In the genomic region with DNA sequence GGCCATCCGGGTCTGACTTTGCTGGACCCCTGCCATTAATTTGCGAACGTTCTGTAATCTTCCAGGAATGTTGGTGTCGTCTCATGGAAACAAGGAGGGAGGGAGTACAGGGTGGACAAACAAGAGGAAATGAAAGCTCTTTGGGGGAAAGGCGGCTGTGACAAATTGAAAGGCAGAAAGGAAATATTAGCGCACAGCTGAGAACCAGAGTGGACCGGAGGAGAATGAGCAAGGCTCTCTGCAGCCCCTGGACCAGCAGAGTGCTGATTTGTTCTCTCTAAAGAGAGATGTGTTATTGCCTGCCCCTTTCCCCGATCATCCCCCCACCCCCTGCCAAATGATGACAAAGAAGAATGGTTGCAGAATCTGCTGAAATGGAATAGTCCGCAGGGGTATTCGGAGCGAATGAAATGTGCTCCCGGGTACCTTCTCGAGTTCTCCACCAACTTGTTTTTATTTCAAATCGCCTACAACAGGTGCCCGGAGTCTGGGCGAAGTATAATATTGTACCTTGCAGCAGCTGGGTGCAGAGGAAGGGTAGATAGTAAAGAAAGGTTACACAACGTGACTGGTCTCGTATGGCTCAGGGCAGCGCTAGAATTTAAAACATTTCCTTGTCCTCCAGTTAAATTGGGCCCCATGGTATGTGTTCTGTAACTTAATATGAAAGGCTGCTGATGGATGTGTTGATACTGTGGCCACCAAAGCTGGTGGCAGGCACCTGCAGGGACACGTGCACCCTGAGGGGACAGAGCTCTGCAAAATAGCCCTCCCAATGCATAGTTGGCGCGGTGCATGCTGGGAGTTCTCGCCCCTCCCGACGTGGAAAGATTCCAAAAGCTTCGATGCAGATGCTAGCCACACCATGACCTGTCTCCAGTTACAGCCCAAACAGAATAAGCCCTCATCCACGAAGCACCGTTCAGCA, we compare ENCODE assay signal across 12 mouse cellular contexts.
DNase-seq lines count a peak whose midpoint lies in the region; ATAC-seq and TF ChIP-seq lines count a peak whose summit lies in the region.
"Had no signal": no experiment of that assay in that cellular context is flagged by ENCODE, and none has a peak within 500 bp of the region (broad histone marks: within the 10 kb centered on the region; RNA-seq: fewer than 3 reads in every experiment).

No protein-coding gene starts in this region.

- no peak overlapping the region for H3K4me3 ChIP-seq in embryonic facial prominence, embryonic 13.5 days
- H3K4me3 ChIP-seq in kidney, embryonic 14.5 days (ENCODE audit: low read length) = no peak overlapping the region
- no peak overlapping the region for H3K4me3 ChIP-seq in lung, postnatal 0 days (ENCODE audit: low read depth, low read length)
- no peak overlapping the region for H3K4me3 ChIP-seq in forebrain, embryonic 10.5 days
- H3K4me3 ChIP-seq: midbrain, embryonic 10.5 days; neural tube, embryonic 15.5 days had no signal

- peaks cover 23% of the 10 kb centered on the region for H3K4me1 ChIP-seq in embryonic facial prominence, embryonic 13.5 days
- peaks cover 3% of the 10 kb centered on the region; the same call in 1 of the 2 replicates for H3K4me1 ChIP-seq in kidney, embryonic 14.5 days (ENCODE audit: control insufficient read depth, insufficient read depth, low read length)
- H3K4me1 ChIP-seq in lung, postnatal 0 days (ENCODE audit: insufficient read depth, low read depth, low read length) = no peaks in the 10 kb centered on the region
- H3K4me1 ChIP-seq in forebrain, embryonic 10.5 days = peaks cover 17% of the 10 kb centered on the region

- no peak for TF ChIP-seq CTCF in lung, postnatal 0 days (IDR thresholded peaks at IDR 0.05)

- no peak overlapping the region for H3K27ac ChIP-seq in embryonic facial prominence, embryonic 13.5 days
- H3K27ac ChIP-seq in kidney, embryonic 14.5 days (ENCODE audit: low read depth, low read length) = no peak overlapping the region
- H3K27ac ChIP-seq in lung, postnatal 0 days (ENCODE audit: low read length) = no peak overlapping the region
- no peak overlapping the region for H3K27ac ChIP-seq in forebrain, embryonic 10.5 days
- H3K27ac ChIP-seq: midbrain, embryonic 10.5 days; neural tube, embryonic 15.5 days had no signal

- no peaks in the 10 kb centered on the region for H3K27me3 ChIP-seq in embryonic facial prominence, embryonic 13.5 days
- H3K27me3 ChIP-seq in kidney, embryonic 14.5 days (ENCODE audit: control insufficient read depth, insufficient read depth, low read length) = no peaks in the 10 kb centered on the region
- no peaks in the 10 kb centered on the region for H3K27me3 ChIP-seq in lung, postnatal 0 days (replicated peaks; ENCODE audit: insufficient read depth, low read length)
- no peaks in the 10 kb centered on the region for H3K27me3 ChIP-seq in forebrain, embryonic 10.5 days (ENCODE audit: poor library complexity, severe bottlenecking)
- H3K27me3 ChIP-seq: neural tube, embryonic 15.5 days had no signal

- peak; percentile 64; the same call in 1 of the 2 replicates for ATAC-seq in embryonic facial prominence, embryonic 13.5 days (ENCODE audit: insufficient number of reproducible peaks, insufficient read depth, low FRiP score, low TSS enrichment, low read depth)
- ATAC-seq in kidney, embryonic 14.5 days (ENCODE audit: low FRiP score, low TSS enrichment) = peak; percentile 78
- peak; percentile 33 for ATAC-seq in lung, postnatal 0 days

- H3K9ac ChIP-seq in embryonic facial prominence, embryonic 13.5 days = no peak overlapping the region
- H3K9ac ChIP-seq in kidney, embryonic 14.5 days (ENCODE audit: low read depth, low read length) = no peak overlapping the region
- H3K9ac ChIP-seq in lung, postnatal 0 days (replicated peaks; ENCODE audit: low read depth) = no peak overlapping the region
- H3K9ac ChIP-seq: neural tube, embryonic 15.5 days had no signal

- 39% methylated on average over 28 of the region's 28 CpGs for WGBS in embryonic facial prominence, embryonic 13.5 days
- 44% methylated on average over 28 of the region's 28 CpGs for WGBS in kidney, embryonic 14.5 days
- WGBS in lung, postnatal 0 days = 49% methylated on average over 28 of the region's 28 CpGs
- 78% methylated on average over 28 of the region's 28 CpGs for WGBS in forebrain, embryonic 10.5 days

- H3K36me3 ChIP-seq in embryonic facial prominence, embryonic 13.5 days = no peaks in the 10 kb centered on the region
- H3K36me3 ChIP-seq in kidney, embryonic 14.5 days (ENCODE audit: control insufficient read depth, insufficient read depth, low read length) = no peaks in the 10 kb centered on the region
- no peaks in the 10 kb centered on the region for H3K36me3 ChIP-seq in lung, postnatal 0 days (ENCODE audit: insufficient read depth, low read length)
- no peaks in the 10 kb centered on the region for H3K36me3 ChIP-seq in forebrain, embryonic 10.5 days (replicated peaks)
- H3K36me3 ChIP-seq: midbrain, embryonic 10.5 days; neural tube, embryonic 15.5 days had no signal

- no peak for TF ChIP-seq EP300 in lung, postnatal 0 days (IDR thresholded peaks at IDR 0.05)

- H3K9me3 ChIP-seq in embryonic facial prominence, embryonic 13.5 days = 0 out of 2 replicates have a peak, but pooled peaks cover 4% of the 10 kb centered on the region
- H3K9me3 ChIP-seq in kidney, embryonic 14.5 days (ENCODE audit: control insufficient read depth, low read length) = peaks cover 5% of the 10 kb centered on the region
- H3K9me3 ChIP-seq in lung, postnatal 0 days (ENCODE audit: low read length) = no peaks in the 10 kb centered on the region
- H3K9me3 ChIP-seq in forebrain, embryonic 10.5 days = peaks cover 6% of the 10 kb centered on the region; the same call in 1 of the 2 replicates
- H3K9me3 ChIP-seq: midbrain, embryonic 10.5 days; neural tube, embryonic 15.5 days had no signal

- H3K4me2 ChIP-seq in embryonic facial prominence, embryonic 13.5 days = peak overlapping the region; percentile 42
- 0 out of 2 replicates have a peak overlapping the region, but pooled peaks have one; percentile 13 for H3K4me2 ChIP-seq in kidney, embryonic 14.5 days (replicated peaks; ENCODE audit: low read depth, low read length)
- H3K4me2 ChIP-seq in lung, postnatal 0 days (replicated peaks; ENCODE audit: low read depth, low read length) = peak overlapping the region; percentile 19; the same call in 1 of the 2 replicates
- H3K4me2 ChIP-seq: neural tube, embryonic 15.5 days had no signal

- DNase-seq in heart, postnatal 4 days = peak; percentile 29
- DNase-seq in heart, postnatal 14 days = no peak
- peak; percentile 47 for DNase-seq in lung, postnatal 0 days (ENCODE audit: low spot score)
- DNase-seq in neural tube, embryonic 10.5 days (ENCODE audit: extremely low spot score, low spot score) = no peak
- DNase-seq in forebrain, embryonic 10.5 days (ENCODE audit: extremely low spot score, low spot score) = no peak
- no peak for DNase-seq in right cerebral cortex, adult 18-20 months
- DNase-seq: right cerebral cortex, postnatal 4 days; thymus, postnatal 4 days had no signal

- intact Hi-C loops in heart, postnatal 14 days (cut with DNase I) = no loop called here

Comparison
In these comparisons a context has a peak if more than half of its experiments do, and no peak if none do; other contexts are left out.
1. DNase-seq: peak in heart, postnatal 4 days (single experiment) and lung, postnatal 0 days (single experiment); none in heart, postnatal 14 days (0 of 2), neural tube, embryonic 10.5 days (single experiment), forebrain, embryonic 10.5 days (single experiment) and right cerebral cortex, adult 18-20 months (single experiment).
2. Peak in every context shown above with its lines, with median percentiles within 50 percentile points of each other: ATAC-seq and H3K4me2 ChIP-seq.